Mouse (Mus musculus) kidney, postnatal 4 days (tissue): ENCODE results near the gene Ppp2r3a.

Experiments used
- DNase-seq, 2 experiments: peaks; one replicate each; pipeline ENCODE4 v3.0.0; 2021; ENCODE audit warnings: mixed read lengths in 2 of 2

Gene Ppp2r3a

DNA sequence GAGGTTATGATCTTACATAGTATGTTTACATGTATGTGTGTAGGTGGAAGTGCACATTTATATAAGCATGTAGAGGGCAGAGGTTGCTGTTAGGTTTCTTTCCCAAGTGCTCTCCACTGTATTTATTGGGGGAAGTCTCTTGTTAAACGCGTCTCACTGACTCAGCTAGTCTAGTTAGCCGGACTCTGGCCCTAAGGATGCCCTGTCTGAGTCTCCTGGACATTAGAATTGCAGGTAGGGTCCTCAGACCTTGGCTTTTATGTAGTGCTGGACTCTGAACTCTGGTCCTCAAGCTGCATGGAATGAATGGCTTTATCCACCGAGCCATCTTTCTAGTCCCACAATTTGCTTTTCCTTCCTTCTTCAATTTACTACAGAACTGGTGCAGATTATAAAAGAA, 108.0 kb downstream of the Ppp2r3a start:
- DNase-seq, result no peak

DNA sequence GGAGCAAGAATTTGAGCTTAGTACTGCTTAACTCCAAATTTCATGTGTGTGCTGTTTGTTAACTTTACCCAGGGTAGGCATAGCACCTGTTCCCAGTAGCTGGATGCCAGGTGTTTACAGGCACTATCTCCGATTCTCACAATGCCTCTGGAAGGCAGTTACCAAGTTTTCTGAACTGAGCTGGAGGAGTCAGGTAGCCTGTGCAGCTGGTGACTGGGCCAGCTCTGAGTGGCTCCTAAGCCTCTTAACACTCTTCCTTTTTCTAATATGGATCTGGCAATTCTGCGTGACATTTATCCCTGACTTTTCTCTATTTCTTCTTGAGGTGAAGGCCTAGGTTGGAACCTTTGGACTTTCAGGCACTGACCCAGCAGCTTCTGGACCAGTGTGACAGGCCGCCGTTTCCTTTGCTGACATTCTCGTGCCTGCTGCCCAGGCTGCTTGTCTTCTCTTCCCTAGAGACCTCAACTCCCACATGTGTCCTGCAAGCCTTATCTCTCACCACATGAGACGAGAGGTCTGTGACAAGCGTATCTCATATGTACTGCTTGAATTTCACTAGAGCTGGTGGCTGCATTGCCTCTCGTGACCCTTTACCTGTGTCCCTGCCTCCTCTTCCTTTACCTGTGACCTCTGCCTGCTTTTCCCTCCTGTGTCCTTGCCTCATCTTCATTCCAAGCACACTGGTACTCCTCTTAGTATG, 137.3 kb downstream of the Ppp2r3a start:
- DNase-seq, result no peak

DNA sequence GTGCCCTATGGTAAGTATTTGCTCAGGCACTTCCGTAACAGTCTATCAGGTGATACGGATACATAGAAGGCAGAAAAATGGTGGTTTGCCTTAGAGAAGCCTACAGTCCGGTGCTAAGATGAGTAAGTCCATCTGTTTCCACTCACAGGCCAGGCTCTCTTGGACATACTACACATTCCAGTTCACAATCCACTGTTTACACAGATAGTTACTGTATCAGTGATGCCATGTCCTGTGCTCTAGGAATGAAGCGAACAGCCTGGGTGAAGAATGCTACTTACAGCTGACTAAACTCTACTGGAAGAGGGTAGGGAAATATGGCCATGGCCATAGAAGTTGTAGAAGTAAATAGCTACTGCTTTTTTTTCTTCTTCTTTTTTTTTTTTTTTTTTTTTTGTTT, 138.3 kb downstream of the Ppp2r3a start:
- no peak for DNase-seq

DNA sequence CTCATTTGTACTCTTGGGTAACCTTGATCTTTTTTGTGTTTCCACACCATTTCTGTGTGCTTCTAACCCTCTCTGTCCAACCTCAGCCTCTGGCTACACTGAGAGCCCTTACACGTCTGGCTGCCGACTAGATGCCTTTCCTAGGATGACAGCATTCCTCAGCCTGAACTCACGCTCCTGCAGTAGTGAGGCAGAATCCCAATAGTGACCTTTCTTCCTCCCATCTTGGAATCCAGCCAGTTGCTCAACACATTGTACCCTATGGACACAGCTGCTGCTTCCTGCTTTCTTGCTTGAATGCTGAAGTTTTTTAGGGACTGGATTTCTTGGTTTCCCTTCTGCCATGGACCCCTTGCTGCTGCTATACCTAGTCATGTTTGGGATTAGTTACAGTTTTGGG, 141.6 kb downstream of the Ppp2r3a start:
- peak; percentile 30 to 52 for DNase-seq

DNA sequence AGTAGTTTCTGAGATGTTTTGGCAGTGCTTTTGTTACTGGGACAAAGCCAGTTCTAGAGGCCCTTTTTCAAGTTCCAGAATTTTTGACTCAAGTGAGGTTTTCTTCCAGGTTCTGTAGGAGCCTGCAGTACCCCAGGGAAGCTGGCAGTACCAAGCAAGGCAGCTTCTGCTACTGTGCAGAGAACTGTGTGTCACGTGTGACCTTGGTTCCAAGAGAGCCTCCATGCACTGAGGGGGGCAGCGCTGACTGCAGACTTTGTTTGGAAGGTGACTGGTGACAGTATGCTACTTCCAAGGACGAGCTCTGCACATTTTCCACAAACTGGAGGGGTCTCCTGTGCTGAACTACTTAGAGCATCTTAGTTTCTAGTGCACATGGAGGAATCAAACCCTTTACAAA, 144.2 kb downstream of the Ppp2r3a start:
- DNase-seq, result no peak

DNA sequence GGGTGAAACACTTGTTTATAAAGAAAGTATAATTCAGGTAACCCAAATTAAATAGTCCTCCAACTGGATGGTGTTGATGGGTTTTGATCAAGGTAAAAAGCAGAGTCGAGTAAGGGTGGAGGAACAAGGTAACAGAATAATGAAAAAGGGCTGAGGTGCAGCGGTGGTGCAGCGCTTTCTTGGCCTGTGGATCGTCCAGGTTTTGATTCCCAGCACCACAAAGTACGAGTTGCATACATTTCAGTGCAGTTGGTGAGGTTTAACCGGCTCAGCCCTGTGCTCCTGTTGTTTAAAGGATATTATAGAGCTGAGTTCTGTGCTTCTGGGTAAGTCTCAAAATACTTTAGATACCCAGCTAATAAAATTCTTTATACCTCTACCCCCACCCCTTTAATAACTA, 145.9 kb downstream of the Ppp2r3a start:
- no peak for DNase-seq

DNA sequence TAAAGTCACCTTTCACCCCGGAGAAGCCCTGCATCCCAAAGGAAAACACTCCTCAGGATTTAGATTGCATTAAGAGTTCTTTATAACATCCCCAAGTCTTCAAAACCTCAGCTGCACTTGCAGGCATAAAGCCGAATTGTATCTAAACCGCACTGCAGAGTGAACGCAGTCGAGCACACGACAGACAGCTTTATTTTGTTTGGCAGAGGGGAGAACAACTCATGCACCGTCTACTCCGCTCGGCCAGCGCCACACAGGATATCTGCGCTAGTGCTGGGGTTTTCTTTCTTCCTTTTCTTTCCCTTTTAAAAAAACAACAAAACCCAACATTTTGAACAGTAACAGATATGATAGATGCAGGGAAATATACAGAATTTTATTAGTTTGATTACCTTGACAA, 146.7 kb downstream of the Ppp2r3a start:
- DNase-seq, result peak; percentile 11 to 43

DNA sequence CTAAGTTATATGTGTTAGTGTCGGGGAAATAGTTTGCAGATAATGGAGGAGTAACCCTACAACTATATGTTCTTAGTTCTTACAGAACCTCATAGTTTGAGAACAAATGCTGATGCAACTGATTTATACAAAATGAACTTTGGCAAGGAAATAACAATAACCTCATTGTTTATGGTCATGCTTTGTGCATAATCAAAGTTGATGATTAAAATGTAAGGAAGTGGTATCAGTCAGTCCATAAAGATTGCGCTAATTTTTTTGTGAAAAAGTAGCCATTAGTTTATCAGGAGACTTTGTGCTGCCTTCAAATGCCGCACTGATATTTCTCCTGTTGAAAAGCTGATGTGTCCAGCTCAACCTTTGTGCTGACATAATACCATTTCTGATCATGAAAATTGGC, 149.3 kb downstream of the Ppp2r3a start:
- no peak for DNase-seq

DNA sequence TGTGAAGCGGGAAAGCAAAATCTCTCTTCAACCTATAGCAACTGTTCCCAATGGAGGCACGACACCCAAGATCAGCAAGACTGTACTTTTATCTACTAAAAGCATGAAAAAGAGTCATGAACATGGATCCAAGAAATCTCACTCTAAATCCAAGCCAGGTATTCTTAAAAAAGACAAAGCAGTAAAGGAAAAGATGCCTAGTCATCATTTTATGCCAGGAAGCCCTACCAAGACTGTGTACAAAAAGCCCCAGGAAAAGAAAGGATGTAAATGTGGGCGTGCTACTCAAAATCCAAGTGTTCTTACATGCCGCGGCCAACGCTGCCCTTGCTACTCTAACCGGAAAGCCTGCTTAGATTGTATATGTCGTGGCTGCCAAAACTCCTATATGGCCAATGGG, 150.0 kb downstream of the Ppp2r3a start:
- DNase-seq, result no peak

DNA sequence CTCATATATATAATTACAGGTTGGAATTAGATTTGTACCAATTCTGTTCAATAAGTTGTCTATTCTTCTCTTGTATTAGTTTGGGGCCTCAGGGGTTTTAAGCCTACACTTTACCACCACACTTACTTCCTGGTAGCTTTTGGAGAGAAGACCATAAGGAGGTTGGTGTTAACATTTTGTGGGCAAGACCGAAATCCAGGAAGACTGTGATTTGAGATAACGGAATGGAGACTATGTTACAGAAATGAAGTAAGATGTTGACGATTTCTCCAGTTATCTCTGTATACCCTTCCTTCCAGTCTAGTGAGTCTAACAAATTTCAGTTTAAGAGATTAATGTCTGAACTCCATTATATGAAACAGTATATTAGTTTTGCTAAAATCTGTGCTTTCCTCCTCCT, 151.4 kb downstream of the Ppp2r3a start:
- DNase-seq, result no peak

DNA sequence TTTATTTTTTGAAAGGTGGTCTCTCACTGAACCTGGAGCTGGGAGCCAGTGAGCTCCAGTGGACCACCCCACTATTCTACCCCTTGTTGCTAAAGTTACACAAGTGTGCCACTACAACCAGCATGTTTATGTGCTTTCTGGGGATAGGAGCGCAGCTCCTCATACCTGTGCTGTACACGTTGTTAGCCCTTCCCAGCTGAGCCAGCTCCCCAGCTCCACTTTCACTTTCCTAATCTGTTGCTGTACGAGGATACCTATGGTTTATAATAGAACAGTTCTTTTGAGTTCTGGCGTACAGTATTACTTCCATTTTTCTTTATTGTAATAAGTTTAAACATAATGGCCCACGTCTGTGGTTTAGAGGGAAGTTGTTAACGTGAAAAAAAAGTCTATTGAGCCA, 152.2 kb downstream of the Ppp2r3a start:
- DNase-seq, result no peak

DNA sequence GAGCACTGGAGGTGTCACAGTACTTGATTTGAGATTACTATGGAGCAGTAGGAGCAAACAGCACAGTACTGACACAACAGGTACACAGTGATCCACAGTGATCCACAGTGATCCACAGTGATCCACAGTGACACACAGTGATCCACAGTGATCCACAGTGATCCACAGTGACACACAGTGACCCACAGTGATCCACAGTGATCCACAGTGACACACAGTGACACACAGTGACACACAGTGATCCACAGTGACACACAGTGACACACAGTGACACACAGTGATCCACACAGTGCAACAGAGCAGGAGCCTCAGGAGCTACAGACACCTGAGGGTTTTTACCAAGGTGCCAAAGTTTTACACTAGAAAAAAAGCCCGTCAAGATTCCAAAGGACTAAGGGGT, 154.1 kb downstream of the Ppp2r3a start:
- DNase-seq, result no peak

DNA sequence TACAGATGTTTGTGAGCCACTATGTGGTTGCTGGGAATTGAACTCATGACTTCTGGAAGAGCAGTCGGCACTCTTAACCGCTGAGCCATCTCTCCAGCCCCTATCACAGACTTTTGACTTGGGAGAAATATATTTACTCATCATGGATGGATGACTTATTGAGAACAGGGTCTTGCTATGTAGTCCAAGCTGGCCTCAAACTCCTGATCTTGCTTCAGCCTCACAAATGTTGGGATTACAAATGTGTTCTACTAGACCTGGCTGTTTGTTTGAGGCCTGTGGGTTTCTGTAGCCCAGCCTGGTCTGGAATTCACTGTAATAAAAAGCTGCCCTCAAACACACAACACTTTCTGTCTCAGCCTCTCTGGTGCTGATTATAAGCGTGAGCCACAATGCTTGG, 155.1 kb downstream of the Ppp2r3a start:
- DNase-seq, result no peak

DNA sequence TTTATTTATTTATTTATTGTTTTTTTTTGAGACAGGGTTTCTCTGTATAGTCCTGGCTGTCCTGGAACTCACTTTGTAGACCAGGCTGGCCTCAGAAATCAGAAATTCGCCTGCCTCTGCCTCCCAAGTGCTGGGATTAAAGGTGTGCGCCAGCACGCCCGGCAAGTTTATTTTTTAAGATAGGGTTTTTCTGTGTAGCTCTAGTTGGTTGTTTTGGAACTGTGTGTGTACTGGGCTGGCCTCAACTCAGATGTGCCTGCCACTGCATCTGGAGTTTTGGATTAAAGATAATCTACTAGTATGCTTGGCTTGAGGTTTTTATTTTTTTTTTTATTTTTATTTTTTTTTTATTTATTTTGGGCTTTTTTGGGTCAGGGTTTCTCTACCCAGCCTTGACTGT, 156.2 kb downstream of the Ppp2r3a start:
- no peak for DNase-seq

DNA sequence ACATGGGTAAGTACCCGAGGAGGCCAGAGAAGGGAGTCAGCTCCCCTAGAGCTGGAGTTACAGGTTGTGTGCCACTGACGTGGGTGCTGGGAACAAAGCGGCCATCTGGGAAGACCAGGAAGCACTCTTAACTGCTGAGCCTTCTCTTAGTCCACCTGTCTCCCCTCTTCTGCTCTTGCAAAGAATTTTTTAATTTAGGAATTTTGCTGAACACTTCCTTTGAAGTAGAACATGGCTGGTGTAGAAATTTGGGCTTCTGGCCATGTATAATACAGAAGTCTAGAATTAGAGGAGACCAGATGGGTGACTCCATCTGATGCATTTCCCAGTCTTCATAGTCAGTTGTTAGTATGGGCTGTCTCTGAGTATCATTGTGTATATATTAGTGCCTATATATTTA, 167.9 kb downstream of the Ppp2r3a start:
- DNase-seq, result no peak

DNA sequence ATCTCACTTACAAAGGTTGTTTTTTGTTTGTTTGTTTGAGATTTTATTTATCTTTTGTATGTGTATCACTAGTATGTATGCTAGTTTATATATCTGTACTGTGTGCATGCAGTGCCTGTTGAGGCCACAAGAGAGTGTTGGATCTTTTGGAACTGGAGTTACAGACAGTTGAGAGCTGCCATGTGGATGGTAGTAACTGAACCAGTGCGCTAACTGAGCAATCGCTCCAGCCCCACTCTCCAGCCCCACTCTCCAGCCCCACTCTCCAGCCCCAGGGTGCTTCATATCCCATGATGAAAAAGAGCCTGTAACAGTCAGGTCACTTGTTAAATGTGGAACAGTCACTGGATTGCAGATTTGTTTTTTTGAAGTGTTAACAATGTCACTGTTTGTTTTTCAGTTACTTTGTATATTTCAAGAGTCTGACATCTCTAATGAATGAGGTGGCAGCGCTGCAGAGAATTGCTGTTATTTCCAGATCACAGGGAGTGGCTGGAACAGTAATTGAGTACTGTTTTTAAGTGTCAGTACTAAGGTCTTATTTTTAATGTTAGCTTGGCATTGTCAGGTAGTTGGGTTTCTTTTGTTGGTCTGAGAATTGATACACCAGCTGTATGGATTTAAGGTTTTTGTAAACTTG, 171.4 kb downstream of the Ppp2r3a start:
- DNase-seq, result no peak

DNA sequence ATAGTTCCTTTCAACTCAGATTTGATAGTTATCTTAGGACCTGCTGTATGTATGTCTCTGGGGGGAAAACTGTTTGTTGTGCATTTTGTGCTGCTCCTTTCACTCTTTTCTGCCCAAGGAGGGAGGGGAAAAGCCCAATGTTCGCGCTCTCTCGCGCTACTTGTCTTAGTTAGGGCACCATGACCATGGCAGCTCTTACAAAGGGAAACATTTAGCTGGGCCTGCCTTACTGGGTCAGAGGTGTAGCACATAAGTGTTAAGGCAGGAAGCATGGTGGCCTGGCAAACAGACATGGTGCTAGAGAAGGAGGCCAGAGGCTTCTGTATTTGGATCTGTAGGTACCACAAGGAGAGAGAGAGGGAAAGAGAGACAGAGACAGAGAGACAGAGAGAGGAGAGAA, 173.0 kb downstream of the Ppp2r3a start:
- DNase-seq, result no peak

DNA sequence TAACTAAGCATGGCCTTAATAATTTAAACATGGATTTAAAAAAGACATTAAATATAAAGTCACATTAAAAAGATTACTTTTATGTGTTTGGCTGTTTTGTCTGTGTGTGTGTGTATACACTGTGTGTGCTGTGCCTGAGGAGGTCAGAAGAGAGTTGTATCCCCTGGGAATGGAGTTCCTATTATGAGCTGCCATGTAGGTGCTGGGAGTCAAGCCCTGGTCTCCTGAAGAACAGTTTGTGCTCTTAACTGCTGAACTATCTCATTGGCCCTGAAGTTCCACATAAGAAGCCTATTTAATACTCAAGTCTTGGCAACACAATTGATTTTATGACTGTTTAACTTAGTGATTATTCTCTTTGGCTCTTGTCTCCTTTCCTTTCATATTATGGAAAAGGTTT, 174.1 kb downstream of the Ppp2r3a start:
- no peak for DNase-seq

DNA sequence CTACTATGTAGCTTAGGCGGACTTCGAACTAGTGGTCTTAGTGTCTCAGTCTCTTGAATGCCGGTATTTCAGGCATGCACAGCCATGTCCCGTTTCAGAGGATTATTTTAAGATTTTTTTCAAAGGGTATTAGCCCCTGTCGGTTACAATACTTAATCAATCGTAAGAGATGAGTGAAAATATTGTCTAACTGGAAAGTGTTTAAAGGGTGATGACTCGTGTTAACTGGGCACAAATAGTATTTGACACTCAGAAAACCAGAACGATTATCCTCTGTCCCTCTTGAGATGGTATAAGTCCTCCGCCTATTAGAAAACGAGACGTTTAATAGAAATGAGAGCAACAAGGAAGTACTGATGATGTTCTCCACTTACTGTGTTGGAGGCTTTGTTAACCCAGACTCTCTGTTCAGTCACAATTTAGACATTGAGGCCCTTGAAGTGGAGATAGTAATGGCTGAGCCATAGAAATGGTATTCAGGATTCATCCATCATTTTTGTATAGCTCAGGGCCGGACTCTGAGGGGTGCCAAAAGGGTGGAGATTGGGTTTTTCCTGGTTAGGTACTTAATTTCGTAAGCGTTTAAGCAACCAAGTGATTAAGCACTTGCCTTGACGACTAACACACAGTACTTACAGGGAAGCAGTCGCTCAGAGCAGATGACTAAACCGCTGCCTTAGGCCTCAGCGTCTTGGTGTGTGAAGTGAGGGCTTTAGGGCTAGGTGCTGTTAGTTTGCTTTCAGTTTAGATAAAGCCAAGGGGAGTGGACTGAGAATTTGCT, 175.3 kb downstream of the Ppp2r3a start:
- peak in 1 of 2 experiments; percentile 18 for DNase-seq

DNA sequence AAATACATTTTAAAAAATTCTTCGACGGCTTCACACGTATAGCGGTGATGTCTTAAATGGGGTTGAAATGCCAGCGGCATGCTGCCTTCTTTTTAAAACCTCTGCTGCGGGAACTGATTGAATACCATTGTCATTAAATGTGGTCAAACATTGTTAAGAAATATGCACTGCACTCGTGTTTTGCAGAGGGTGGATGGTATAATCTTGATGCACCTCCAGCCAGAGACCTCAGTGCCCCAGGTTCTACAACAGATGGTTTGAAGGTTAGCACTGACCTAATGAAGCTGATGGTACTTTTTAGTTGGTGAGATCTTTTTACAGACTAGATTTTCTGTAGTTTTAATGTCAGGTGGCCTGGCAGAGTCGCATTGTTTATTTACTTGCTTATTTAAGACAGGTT, 175.9 kb downstream of the Ppp2r3a start:
- no peak for DNase-seq

DNA sequence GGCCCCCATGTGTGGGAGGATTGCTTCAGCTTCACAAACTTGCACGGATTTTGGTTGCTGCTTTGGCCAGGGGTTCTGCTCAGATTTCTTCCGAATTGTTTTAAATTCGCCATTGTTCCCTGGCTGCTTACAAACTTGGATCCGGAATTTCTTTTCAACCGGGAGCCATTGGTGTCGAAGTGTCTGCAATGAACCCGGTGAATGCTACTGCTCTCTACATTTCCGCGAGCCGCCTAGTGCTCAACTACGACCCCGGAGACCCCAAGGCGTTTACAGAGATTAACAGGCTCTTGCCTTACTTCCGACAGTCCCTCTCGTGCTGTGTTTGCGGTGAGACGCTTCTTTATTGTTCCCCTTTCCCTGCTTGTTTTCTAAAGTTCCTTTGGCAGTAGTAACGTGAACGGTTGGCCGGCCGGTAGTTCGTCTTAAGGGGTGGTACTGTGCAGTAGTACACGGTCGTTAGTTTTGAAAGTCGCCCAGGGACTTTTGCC, 176.5 kb downstream of the Ppp2r3a start:
- peak; percentile 45 to 65 for DNase-seq

DNA sequence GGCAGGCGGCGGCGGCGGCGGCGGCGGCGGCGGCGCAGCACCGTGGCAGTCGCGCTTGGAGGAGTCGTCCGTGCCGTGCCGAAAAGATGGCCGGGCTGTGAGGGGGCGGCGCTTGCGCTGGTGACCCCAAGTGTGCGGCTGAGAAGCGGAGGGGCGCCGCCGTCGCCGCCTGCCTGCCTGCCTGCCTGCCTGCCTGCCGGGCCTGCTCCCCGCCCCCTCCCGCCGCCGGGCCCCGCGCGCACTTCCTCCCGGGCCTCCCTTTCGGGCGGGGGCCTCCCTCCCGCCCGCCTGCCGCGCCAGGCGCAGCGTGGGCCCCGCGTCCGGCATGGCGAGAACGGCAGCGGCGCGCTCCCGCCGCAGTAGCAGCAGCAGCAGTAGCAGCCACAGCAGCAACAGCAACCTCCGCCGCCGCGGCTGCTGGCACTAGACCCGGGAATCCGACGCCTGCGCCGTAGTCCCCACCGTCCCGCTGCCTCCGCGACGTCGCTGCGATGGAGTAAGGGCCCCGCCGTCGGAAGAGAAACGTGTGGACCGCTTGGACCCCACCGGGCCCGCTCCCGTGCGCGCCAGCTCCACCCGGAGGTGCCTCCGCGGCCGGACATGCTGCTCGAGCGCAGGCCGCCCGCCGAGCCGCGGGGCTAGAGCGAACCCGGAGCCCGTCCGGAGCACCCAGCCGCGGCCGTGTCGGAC, 177.1 kb downstream of the Ppp2r3a start:
- DNase-seq, result peak; percentile 85 to 92

DNA sequence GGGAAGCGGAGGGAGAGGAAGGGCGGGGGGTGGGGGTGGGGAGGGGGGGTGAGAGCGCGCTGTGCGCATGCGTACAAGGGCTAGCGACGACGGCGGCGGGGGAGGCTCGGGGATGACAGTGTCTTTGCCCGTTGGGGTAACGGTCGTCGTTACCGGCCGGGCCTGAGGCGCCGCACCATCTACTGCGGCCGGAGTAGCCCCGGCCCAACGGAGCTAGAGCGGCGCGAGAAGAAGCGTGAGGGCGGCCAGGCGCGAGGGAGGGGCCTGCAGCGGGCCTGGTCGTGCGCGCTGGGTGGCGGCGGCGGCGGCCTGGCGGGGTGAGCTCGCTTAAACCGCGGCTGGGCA, 177.6 kb downstream of the Ppp2r3a start, which contains the start of gene Msl2:
Msl2 (plus strand) TSS at position 115 of the 345 bp plus-strand sequence.
- no peak for DNase-seq
